Mouse (Mus musculus) kidney, adult 2 months (tissue): ENCODE measurements around the gene Csrp1. TPM values are rescaled to one million over a fixed set of nuclear protein-coding genes. Genes with fewer than 3 reads are reported as not detected.

ENCODE experiments used
- DNase-seq: peaks from one replicate; pipeline ENCODE4 v3.0.0; 2021
- H3K27ac ChIP-seq: fragments of 200-500 bp; 2 replicates; pipeline ENCODE4 v1.5.1; 2012; ENCODE audit warnings: low read depth, low read length, control low read depth, inconsistent platforms; ENCODE audit not compliant: insufficient read depth
- H3K27me3 ChIP-seq: fragments of 200-500 bp; replicated peaks from 2 replicates; pipeline ENCODE4 v1.6.1; 2012; ENCODE audit warnings: mild to moderate bottlenecking, moderate library complexity, low read length, inconsistent platforms; ENCODE audit not compliant: control insufficient read depth, insufficient read depth
- H3K36me3 ChIP-seq: fragments of 200-500 bp; 2 replicates; pipeline ENCODE4 v1.6.1; 2012; ENCODE audit warnings: mild to moderate bottlenecking, moderate library complexity, low read length, inconsistent platforms; ENCODE audit not compliant: control insufficient read depth, insufficient read depth
- H3K4me1 ChIP-seq: fragments of 200-500 bp; 2 replicates; pipeline ENCODE4 v1.6.1; 2011; ENCODE audit warnings: low read length; ENCODE audit not compliant: control insufficient read depth, insufficient read depth
- H3K4me3 ChIP-seq: fragments of 200-500 bp; 2 replicates; pipeline ENCODE4 v1.5.1; 2011; ENCODE audit warnings: mild to moderate bottlenecking, low read depth, low read length, control low read depth; ENCODE audit not compliant: insufficient read depth
- CTCF ChIP-seq: fragments of 200-500 bp; conservative IDR thresholded peaks from 2 replicates; pipeline ENCODE4 v1.5.1; 2011; ENCODE audit warnings: low read depth, mild to moderate bottlenecking, control low read depth, low read length, moderate library complexity, mixed read lengths; ENCODE audit not compliant: insufficient read depth, insufficient read length
- POLR2A ChIP-seq: fragments of 200-500 bp; IDR thresholded peaks from one replicate; pipeline ENCODE4 v1.6.1; 2011; ENCODE audit warnings: low read depth, low read length, control low read depth
- WGBS: fragments of 180-500 bp; shearing (Covaris S2); methylation state at CpG from one replicate; pipeline ENCODE4 v1.1.7; 2018; 5-methylcytosine and 5-hydroxymethylcytosine counted together
- polyA plus RNA-seq: library from polyadenylated mRNA; depleted of rRNA; stranded (reverse); fragments of >200 nt; gene quantifications from 2 replicates; pipeline ENCODE4 v1.2.3, GENCODE M21; 2012

Gene Csrp1
- polyA plus RNA-seq, 1 experiment: 122 TPM

DNA sequence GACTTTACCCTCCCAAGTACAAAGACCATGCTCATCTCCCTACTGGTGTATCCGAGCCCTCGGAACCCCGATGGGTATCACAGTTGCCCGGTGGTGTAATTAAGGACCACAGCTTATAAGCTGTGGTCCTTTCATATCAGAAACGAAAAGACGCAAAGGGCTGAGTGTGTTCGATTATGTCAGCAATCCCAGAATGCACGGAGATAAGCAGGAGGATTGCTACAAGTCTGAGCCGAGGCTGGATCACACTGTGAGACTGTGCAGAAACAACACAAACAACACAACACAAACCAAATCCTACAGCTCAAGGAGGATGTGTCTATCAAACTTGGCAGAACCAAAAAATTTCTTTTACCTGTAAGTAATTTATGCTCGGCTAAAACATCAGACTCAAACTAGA, 43.6 kb upstream of the Csrp1 start:
- H3K27me3 ChIP-seq: no peaks in the 10 kb centered on the region
- no peak overlapping the region for H3K4me3 ChIP-seq
- no peaks in the 10 kb centered on the region for H3K4me1 ChIP-seq
- H3K27ac ChIP-seq: no peak overlapping the region
- TF ChIP-seq POLR2A: no peak
- TF ChIP-seq CTCF: no peak
- DNase-seq: no peak
- 91% methylated on average over 10 of the region's 10 CpGs for WGBS
- H3K36me3 ChIP-seq: no peaks in the 10 kb centered on the region

DNA sequence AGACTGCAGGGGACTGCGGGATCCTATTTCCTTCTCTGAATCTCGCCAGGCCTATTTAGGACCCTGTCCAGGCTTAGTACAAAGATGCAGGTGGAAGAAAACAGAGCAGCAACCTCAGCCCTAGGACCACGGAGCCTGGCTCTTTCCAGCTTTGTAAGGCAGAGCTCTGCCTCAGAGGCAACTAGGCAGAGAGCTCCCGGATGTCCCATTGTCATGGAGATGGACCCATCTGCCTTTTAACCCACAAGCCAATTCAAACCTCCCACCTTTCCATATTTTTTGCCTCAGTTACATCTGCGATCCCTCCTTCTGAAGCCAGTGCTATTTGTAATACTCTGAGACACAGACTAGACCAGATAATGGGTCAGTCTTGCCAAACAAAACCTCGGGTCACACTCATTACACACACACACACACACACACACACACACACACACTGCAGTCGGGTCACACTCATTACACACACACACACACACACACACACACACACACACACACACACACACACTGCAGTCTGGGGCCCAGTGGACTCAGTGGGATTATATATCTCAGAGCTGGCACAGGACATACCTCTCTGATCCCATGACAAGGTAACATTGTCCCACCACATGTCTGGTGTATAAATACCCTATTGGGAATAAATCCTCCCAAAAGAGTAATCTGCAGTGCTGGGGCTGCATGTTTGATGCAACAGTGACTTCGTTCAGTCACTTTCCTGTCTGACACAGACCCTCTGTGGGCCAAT, 42.8 kb upstream of the Csrp1 start:
- 69% methylated on average over 8 of the region's 8 CpGs for WGBS
- TF ChIP-seq CTCF: no peak
- no peak for TF ChIP-seq POLR2A
- no peaks in the 10 kb centered on the region for H3K4me1 ChIP-seq
- no peak for DNase-seq
- H3K27ac ChIP-seq: no peak overlapping the region
- H3K36me3 ChIP-seq: no peaks in the 10 kb centered on the region
- H3K27me3 ChIP-seq: no peaks in the 10 kb centered on the region
- H3K4me3 ChIP-seq: no peak overlapping the region

DNA sequence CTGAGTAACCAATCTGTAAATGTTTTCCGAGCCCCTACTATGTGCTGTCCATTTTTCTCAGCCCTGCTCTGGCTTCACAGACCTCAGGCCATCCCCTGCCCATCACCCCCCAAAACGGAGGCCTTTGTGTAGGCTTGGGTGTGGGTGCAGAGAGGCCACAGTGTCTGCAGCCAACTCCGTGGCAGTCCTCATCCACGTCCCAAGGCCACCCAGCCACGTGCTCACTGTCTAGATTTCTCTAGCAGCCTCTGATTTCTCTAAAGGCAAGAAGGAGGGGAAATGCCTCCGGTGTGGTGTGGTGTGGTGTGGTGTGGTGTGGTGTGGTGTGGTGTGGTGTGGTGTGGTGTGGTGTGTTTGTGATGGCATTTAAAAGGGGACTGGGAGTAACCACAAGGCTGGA, 41.7 kb upstream of the Csrp1 start:
- Histone ChIP-seq H3K4me3 (no peak overlapping the region), H3K27ac (no peak overlapping the region), H3K36me3 (no peaks in the 10 kb centered on the region), H3K4me1 (no peaks in the 10 kb centered on the region), H3K27me3 (no peaks in the 10 kb centered on the region)
- DNase-seq: no peak
- TF ChIP-seq POLR2A (no peak), CTCF (no peak)
- WGBS: 83% methylated on average over 6 of the region's 6 CpGs

DNA sequence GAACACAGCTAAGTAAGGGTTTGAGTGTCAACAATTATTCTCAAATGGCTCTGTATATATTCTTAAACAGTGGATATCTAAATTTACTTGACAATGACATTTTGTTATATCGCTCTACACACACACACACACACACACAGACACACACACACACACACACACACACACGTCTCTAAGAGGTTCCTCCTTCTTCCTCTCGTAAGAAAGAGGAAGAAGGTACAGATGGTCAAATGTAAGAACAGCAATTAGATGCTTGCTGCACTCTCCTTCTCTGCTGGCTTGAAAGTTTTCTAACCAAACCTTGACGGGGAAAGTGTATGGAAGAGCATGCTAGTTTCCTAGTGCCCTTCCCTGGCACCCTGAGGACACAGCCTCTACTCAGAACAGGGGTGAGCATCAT, 39.1 kb upstream of the Csrp1 start:
- H3K4me1 ChIP-seq: no peaks in the 10 kb centered on the region
- whole genome bisulfite sequencing: 72% methylated on average over 4 of the region's 4 CpGs
- TF ChIP-seq CTCF: no peak
- TF ChIP-seq POLR2A: no peak
- H3K4me3 ChIP-seq: no peak overlapping the region
- no peak overlapping the region for H3K27ac ChIP-seq
- no peak for DNase-seq
- no peaks in the 10 kb centered on the region for H3K27me3 ChIP-seq
- no peaks in the 10 kb centered on the region for H3K36me3 ChIP-seq

DNA sequence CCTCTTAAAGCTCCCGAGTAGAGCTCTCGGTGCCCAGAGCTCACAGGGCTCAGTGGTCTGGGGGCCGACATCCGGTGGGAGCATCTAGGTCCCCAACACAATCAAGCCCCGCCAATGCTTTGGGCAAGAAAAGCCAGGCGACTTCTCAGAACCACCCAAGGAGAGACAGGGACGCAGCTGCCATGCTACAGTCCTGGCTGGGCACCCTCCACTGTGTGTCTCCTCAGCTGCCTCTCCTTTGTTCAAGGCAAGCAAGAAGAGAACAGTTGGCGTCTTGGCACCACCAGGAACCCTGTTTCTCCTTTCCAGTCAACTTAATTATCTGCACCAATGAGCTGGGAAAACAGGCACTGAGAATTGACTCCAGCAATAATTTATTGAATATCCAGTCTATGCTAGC, 38.7 kb upstream of the Csrp1 start:
- TF ChIP-seq POLR2A (no peak), CTCF (no peak)
- H3K27ac ChIP-seq: no peak overlapping the region
- H3K4me3 ChIP-seq: no peak overlapping the region
- DNase-seq: no peak
- 51% methylated on average over 8 of the region's 8 CpGs for WGBS
- no peaks in the 10 kb centered on the region for H3K36me3 ChIP-seq
- no peaks in the 10 kb centered on the region for H3K27me3 ChIP-seq
- no peaks in the 10 kb centered on the region for H3K4me1 ChIP-seq

DNA sequence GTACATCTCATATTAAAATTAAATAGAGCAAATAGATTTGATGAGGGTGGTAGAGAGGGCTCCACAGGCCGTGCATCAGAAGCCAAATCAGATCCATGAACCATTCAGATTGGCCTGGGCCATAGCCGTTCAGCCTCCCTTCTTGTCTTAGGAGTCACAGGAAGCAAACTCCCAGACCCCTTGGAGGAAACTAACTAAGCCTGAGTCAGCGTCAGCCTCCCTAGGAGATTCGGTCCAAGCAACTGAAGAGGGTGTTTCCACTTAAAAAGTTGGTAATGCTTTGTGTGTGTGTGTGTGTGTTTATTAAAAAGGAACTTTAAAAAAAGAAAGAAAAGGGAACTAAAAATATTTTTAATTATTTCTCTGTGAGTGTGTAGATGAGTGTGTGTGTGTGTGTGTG, 35.0 kb upstream of the Csrp1 start:
- H3K36me3 ChIP-seq: no peaks in the 10 kb centered on the region
- H3K4me1 ChIP-seq: no peaks in the 10 kb centered on the region
- DNase-seq: no peak
- no peak overlapping the region for H3K27ac ChIP-seq
- no peak overlapping the region for H3K4me3 ChIP-seq
- 59% methylated on average over 4 of the region's 4 CpGs for WGBS
- TF ChIP-seq POLR2A (no peak), CTCF (no peak)
- no peaks in the 10 kb centered on the region for H3K27me3 ChIP-seq

DNA sequence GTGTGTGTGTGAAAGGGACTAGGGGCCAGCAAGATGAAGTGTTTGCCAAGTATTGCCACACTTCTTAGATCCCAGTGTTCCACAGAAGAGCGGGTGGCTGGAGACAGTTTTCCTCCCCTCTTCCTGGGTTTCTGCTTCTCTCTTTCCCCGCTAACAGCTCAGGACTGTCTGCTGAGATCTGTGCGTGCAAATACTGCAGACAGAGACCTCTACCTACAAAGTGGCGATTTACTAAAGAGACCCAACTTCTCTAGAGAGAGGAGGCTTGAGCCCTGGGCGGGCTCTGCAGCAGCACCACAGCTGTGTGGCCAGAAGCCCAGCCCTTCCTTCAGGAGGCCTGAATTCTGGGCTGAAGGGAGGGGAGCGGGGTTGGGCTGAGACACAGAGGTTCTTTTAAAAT, 34.5 kb upstream of the Csrp1 start:
- TF ChIP-seq POLR2A (no peak), CTCF (no peak)
- DNase-seq: no peak
- WGBS: 74% methylated on average over 6 of the region's 6 CpGs
- Histone ChIP-seq H3K27ac (no peak overlapping the region), H3K36me3 (no peaks in the 10 kb centered on the region), H3K4me3 (no peak overlapping the region), H3K27me3 (no peaks in the 10 kb centered on the region), H3K4me1 (no peaks in the 10 kb centered on the region)
